Mouse (Mus musculus) c-Kit-positive CD71-positive TER-119-negative erythroid progenitor cells, embryonic 14.5 days (primary cell): Measurements from ENCODE around the gene Immt.
A peak's percentile ranks its signal among the peaks of the same experiment; 100 is the strongest.
"Not testable (repeated sequence)": the region's sequence is repeated elsewhere in the genome, so short reads cannot be mapped to it uniquely, and the experiment has no call there.

ENCODE experiments used
- DNase-seq: peaks from one replicate; pipeline ENCODE4 v3.0.0-alpha.2; 2013; ENCODE audit warnings: low read depth

Immt gene

GRCm38 (mm10) chr6:71846906-71847305 is 15.8 kb downstream of the Immt start:
- DNase-seq: not testable (repeated sequence)

GRCm38 (mm10) chr6:71867751-71868150 is 36.6 kb downstream of the Immt start:
- DNase-seq: no peak

GRCm38 (mm10) chr6:71868809-71869208 is 37.7 kb downstream of the Immt start:
- DNase-seq: no peak

GRCm38 (mm10) chr6:71871396-71871795 is 40.3 kb downstream of the Immt start:
- no peak for DNase-seq

- no peak for DNase-seq
Measured at GRCm38 (mm10) chr6:71877965-71878760, 47.0 kb downstream of the Immt start.

- no peak for DNase-seq
Measured at GRCm38 (mm10) chr6:71893263-71893662, 62.1 kb downstream of the Immt start.

GRCm38 (mm10) chr6:71907702-71908235 is 76.6 kb downstream of the Immt start:
- peak; percentile 41 for DNase-seq

- peak; percentile 90 for DNase-seq
Measured at GRCm38 (mm10) chr6:71908481-71909381, 77.6 kb downstream of the Immt start, which contains the start of the genes Ptcd3 and Polr1a. Gene Ptcd3 (minus strand): TSS chr6:71908750. Gene Polr1a (plus strand): TSS chr6:71909053.

GRCm38 (mm10) chr6:71909384-71909783 is 78.3 kb downstream of the Immt start:
- no peak for DNase-seq

GRCm38 (mm10) chr6:71909840-71910239 is 78.7 kb downstream of the Immt start:
- DNase-seq: no peak

- no peak for DNase-seq
Measured at GRCm38 (mm10) chr6:71911686-71912450, 80.7 kb downstream of the Immt start.

- no peak for DNase-seq
Measured at GRCm38 (mm10) chr6:71920752-71921151, 89.6 kb downstream of the Immt start.

GRCm38 (mm10) chr6:71925233-71925632 is 94.1 kb downstream of the Immt start:
- DNase-seq: not testable (repeated sequence)
